Mouse (Mus musculus): ENCODE data around the gene Bgn.

The Bgn gene

DNA sequence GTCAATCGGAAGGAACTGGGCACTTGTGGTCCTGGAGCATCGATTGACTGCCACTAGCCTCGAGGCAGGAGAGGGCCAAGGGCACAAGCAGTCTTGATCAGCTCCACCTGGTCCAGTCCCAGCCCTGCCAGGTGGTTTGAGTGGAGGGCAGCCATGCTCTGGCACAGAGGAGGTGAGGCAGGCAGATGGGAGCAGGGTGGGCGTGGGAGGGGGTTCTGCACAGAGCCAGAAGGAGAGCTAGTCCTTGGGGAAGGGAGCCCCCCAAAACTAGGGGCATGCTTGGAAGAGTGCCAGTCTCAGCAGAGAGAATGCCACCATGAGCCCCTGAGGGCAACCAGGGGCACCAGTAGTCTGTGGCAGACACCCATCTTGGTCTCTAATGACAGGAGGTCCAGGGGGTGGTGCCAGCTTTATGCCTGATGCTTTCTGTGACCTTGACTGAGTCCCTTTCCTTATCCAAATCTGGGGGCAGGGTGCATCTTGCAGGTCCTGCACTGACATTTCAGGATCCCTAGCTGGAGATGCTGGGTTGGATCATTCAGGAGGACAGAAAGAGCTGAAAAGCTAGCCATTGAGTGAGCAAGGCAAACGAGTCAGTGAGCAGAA is 21.8 kb downstream of the Bgn start:
- H3K4me1 ChIP-seq (replicated peaks; ENCODE audit: low read depth, low read length), result peaks cover 4% of the 10 kb centered on the region; the same call in 1 of the 2 replicates
- H3K36me3 ChIP-seq (ENCODE audit: insufficient read depth, low read length), result no peaks in the 10 kb centered on the region
- peaks cover 44% of the 10 kb centered on the region for H3K27me3 ChIP-seq (ENCODE audit: insufficient read depth, low read length)
- H3K9me3 ChIP-seq (ENCODE audit: low read length), result no peaks in the 10 kb centered on the region
- no peak overlapping the region for H3K4me3 ChIP-seq (replicated peaks; ENCODE audit: low read length)
- TF ChIP-seq NANOG (IDR thresholded peaks at IDR 0.05; ENCODE audit: borderline replicate concordance, low read length), result no peak
- TF ChIP-seq CTCF (conservative IDR thresholded peaks at IDR 0.05; ENCODE audit: low read length), result no peak
- no peak for TF ChIP-seq POU5F1 (IDR thresholded peaks at IDR 0.05; ENCODE audit: borderline replicate concordance, low read length)

- Histone ChIP-seq H3K9me3 (ENCODE audit: low read length) (no peaks in the 10 kb centered on the region), H3K4me3 (replicated peaks; ENCODE audit: low read length) (no peak overlapping the region), H3K36me3 (ENCODE audit: insufficient read depth, low read length) (no peaks in the 10 kb centered on the region), H3K4me1 (replicated peaks; ENCODE audit: low read depth, low read length) (peaks cover 4% of the 10 kb centered on the region; the same call in 1 of the 2 replicates), H3K27me3 (ENCODE audit: insufficient read depth, low read length) (peaks cover 42% of the 10 kb centered on the region)
- TF ChIP-seq CTCF (conservative IDR thresholded peaks at IDR 0.05; ENCODE audit: low read length) (no peak), POU5F1 (IDR thresholded peaks at IDR 0.05; ENCODE audit: borderline replicate concordance, low read length) (no peak), NANOG (IDR thresholded peaks at IDR 0.05; ENCODE audit: borderline replicate concordance, low read length) (no peak)
Measured at GRCm38 (mm10) chrX:73506577-73506976, 23.2 kb downstream of the Bgn start.

- no peak for TF ChIP-seq POU5F1 (IDR thresholded peaks at IDR 0.05; ENCODE audit: borderline replicate concordance, low read length)
- no peak for TF ChIP-seq CTCF (conservative IDR thresholded peaks at IDR 0.05; ENCODE audit: low read length)
- TF ChIP-seq NANOG (IDR thresholded peaks at IDR 0.05; ENCODE audit: borderline replicate concordance, low read length), result no peak
- H3K4me3 ChIP-seq (replicated peaks; ENCODE audit: low read length), result no peak overlapping the region
- H3K9me3 ChIP-seq (ENCODE audit: low read length), result no peaks in the 10 kb centered on the region
- no peaks in the 10 kb centered on the region for H3K4me1 ChIP-seq (replicated peaks; ENCODE audit: low read depth, low read length)
- no peaks in the 10 kb centered on the region for H3K36me3 ChIP-seq (ENCODE audit: insufficient read depth, low read length)
- H3K27me3 ChIP-seq (ENCODE audit: insufficient read depth, low read length), result peaks cover 19% of the 10 kb centered on the region
Measured at GRCm38 (mm10) chrX:73509209-73509608, 25.8 kb downstream of the Bgn start.

DNA sequence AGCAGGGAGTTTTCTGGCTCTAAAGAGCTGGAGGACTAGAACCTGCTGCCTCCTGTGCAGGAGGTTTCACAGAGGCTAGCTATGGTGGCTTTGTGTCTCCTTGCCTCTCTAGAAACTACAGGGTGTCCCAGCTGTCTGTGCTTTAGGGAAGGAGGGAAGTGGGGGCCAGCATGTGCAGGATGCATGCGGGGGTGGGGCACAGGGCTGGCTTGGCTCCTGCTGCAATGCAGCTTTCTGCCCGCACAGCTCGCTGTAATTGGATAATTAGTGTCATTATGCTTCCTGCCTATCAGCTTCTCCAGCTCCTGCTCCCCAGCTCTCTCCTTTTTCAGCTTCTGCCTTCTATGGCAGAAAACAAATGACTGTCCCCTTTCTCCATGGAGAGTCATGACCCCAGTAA is 29.5 kb downstream of the Bgn start:
- Histone ChIP-seq H3K4me1 (replicated peaks; ENCODE audit: low read depth, low read length) (no peaks in the 10 kb centered on the region), H3K4me3 (replicated peaks; ENCODE audit: low read length) (no peak overlapping the region), H3K27me3 (ENCODE audit: insufficient read depth, low read length) (no peaks in the 10 kb centered on the region), H3K9me3 (ENCODE audit: low read length) (no peaks in the 10 kb centered on the region), H3K36me3 (ENCODE audit: insufficient read depth, low read length) (no peaks in the 10 kb centered on the region)
- TF ChIP-seq NANOG (IDR thresholded peaks at IDR 0.05; ENCODE audit: borderline replicate concordance, low read length) (no peak), POU5F1 (IDR thresholded peaks at IDR 0.05; ENCODE audit: borderline replicate concordance, low read length) (no peak), CTCF (conservative IDR thresholded peaks at IDR 0.05; ENCODE audit: low read length) (no peak)

GRCm38 (mm10) chrX:73516556-73516955 is 33.2 kb downstream of the Bgn start:
- Histone ChIP-seq H3K9me3 (ENCODE audit: low read length) (no peaks in the 10 kb centered on the region), H3K36me3 (ENCODE audit: insufficient read depth, low read length) (no peaks in the 10 kb centered on the region)
- TF ChIP-seq CTCF (conservative IDR thresholded peaks at IDR 0.05; ENCODE audit: low read length) (no peak), NANOG (IDR thresholded peaks at IDR 0.05; ENCODE audit: borderline replicate concordance, low read length) (no peak), POU5F1 (IDR thresholded peaks at IDR 0.05; ENCODE audit: borderline replicate concordance, low read length) (no peak)

GRCm38 (mm10) chrX:73517060-73517600 is 33.7 kb downstream of the Bgn start:
- Histone ChIP-seq H3K36me3 (ENCODE audit: insufficient read depth, low read length) (no peaks in the 10 kb centered on the region), H3K9me3 (ENCODE audit: low read length) (no peaks in the 10 kb centered on the region), H3K27me3 (ENCODE audit: insufficient read depth, low read length) (peaks cover under 1% of the 10 kb centered on the region; the same call in 1 of the 2 replicates), H3K4me3 (replicated peaks; ENCODE audit: low read length) (no peak overlapping the region), H3K4me1 (replicated peaks; ENCODE audit: low read depth, low read length) (no peaks in the 10 kb centered on the region)
- TF ChIP-seq NANOG (IDR thresholded peaks at IDR 0.05; ENCODE audit: borderline replicate concordance, low read length), result no peak
- TF ChIP-seq CTCF (conservative IDR thresholded peaks at IDR 0.05; ENCODE audit: low read length), result no peak
- TF ChIP-seq POU5F1 (IDR thresholded peaks at IDR 0.05; ENCODE audit: borderline replicate concordance, low read length), result no peak

More at GRCm38 (mm10) chrX:73516556-73516955, 33.2 kb downstream of the Bgn start:
- Histone ChIP-seq H3K4me3 (replicated peaks; ENCODE audit: low read length) (no peak overlapping the region), H3K27me3 (ENCODE audit: insufficient read depth, low read length) (no peaks in the 10 kb centered on the region), H3K4me1 (replicated peaks; ENCODE audit: low read depth, low read length) (no peaks in the 10 kb centered on the region)

DNA sequence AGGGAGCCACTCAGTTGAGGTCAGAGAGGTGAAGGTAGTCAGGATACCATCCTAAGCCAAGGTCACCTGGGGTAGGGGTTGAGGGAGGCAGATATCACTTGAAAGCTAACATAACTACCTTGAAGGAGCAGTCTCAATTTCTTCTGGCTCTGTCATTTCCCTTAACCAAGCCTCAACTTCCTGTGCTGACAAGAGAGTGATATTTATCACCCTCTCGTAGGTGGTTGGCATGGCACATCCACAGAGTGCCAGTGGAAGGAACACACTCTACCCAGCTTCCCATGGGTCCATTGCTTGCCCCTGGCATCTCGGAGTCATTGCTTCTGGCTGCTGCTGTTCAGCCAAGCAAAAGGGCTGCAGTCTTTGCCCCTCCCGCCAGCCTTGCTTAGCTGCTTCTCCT is 37.3 kb downstream of the Bgn start:
- TF ChIP-seq CTCF (conservative IDR thresholded peaks at IDR 0.05; ENCODE audit: low read length) (no peak), NANOG (IDR thresholded peaks at IDR 0.05; ENCODE audit: borderline replicate concordance, low read length) (no peak), POU5F1 (IDR thresholded peaks at IDR 0.05; ENCODE audit: borderline replicate concordance, low read length) (no peak)
- Histone ChIP-seq H3K9me3 (ENCODE audit: low read length) (no peaks in the 10 kb centered on the region), H3K4me1 (replicated peaks; ENCODE audit: low read depth, low read length) (no peaks in the 10 kb centered on the region), H3K4me3 (replicated peaks; ENCODE audit: low read length) (no peak overlapping the region), H3K36me3 (ENCODE audit: insufficient read depth, low read length) (no peaks in the 10 kb centered on the region), H3K27me3 (ENCODE audit: insufficient read depth, low read length) (peaks cover 8% of the 10 kb centered on the region)

DNA sequence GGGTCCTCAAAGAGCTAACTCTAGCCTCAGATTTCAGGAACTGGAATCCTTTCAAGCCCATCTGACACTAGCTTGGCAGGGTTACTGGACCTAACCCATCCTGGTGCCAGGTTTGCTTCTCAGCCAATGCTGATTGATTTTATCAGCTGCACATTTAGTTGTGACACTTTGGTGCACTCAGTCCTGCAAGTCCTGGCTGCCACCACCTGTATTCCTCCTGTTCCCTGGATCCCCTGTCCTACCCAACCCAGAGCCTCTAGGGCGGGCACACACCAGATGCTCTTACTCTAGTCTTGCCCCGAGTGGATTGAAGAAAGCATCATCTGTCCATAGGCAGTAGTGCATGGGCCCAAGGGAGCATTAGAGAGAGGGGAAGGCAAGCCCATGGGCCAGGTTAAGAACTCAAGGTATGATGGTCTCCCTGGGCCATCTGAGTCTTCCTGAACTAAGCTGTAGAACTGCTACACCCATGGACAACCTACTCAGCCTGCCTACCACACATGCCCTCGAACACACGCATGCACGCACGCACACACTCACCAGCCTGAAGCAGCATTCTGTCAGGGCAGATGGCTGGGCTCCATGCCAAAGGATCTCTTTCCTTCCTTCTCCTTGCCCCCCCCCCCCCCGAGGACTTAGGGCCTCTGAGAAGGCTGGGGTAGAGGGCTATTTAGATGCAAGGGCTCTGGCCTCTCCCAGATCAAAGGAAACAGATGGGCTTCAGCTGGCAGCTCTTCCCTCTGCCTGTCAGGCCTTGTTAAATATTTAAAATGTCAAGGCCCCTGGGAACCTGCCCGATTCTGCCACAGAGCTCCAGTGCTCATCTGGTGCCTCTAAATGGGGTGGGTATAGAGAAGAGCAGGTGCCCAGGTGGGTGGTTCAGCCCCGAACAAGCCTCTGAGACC is 41.2 kb downstream of the Bgn start:
- H3K36me3 ChIP-seq (ENCODE audit: insufficient read depth, low read length), result no peaks in the 10 kb centered on the region
- no peak for TF ChIP-seq POU5F1 (IDR thresholded peaks at IDR 0.05; ENCODE audit: borderline replicate concordance, low read length)
- TF ChIP-seq NANOG (IDR thresholded peaks at IDR 0.05; ENCODE audit: borderline replicate concordance, low read length), result no peak
- TF ChIP-seq CTCF (conservative IDR thresholded peaks at IDR 0.05; ENCODE audit: low read length), result no peak
- no peaks in the 10 kb centered on the region for H3K4me1 ChIP-seq (replicated peaks; ENCODE audit: low read depth, low read length)
- H3K27me3 ChIP-seq (ENCODE audit: insufficient read depth, low read length), result peaks cover 10% of the 10 kb centered on the region
- no peaks in the 10 kb centered on the region for H3K9me3 ChIP-seq (ENCODE audit: low read length)
- no peak overlapping the region for H3K4me3 ChIP-seq (replicated peaks; ENCODE audit: low read length)
